Mouse (Mus musculus): ENCODE results near the gene Mms22l.
"Not testable (repeated sequence)": the region's sequence is repeated elsewhere in the genome, so short reads cannot be mapped to it uniquely, and the experiment has no call there.

The Mms22l gene

DNA sequence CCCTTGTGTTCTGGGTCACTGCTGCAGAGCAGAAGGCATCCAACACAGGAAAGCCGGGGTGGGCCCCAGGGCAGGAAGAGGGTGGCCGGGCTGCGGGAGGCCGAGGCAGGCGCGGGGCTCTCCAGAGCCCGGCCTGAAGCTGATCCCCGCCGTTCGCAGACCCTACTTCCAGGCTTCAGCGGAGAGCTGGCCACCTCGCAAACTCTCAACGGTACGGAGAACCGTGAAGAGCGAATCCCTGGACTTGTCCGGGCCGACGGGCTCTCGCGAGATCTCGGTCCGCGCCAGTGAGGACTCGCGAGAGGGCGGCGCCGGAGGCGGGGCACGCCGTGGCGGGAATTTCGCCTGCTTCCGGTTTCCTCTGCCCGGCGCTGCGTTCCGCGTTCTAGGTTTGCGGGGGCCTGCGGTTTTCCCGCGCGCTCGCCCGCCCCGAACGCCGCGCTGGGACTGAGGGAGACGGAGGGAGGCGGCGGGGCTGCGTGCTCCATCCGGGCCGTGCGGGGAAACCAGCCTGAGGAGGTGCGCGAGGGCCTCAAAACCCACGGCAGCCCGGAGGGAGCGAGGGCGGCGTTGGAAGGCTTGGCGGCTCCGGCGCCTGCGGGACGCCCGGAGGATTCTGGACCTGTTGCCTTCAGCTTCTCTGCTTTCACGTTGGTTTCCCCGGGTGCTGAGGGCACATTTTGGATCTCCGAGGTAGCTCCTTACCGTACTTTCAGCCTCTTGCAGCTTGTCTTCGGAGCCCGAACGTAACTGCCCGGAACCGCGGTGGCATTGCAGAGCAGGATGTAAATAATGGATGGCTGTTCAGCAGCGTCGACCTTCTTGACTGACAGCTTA is at the start of gene Mms22l:
Mms22l (plus strand) TSS at position 336 of the 837 bp plus-strand sequence.
- peak; percentile 92 for DNase-seq (ENCODE audit: low read depth)

DNA sequence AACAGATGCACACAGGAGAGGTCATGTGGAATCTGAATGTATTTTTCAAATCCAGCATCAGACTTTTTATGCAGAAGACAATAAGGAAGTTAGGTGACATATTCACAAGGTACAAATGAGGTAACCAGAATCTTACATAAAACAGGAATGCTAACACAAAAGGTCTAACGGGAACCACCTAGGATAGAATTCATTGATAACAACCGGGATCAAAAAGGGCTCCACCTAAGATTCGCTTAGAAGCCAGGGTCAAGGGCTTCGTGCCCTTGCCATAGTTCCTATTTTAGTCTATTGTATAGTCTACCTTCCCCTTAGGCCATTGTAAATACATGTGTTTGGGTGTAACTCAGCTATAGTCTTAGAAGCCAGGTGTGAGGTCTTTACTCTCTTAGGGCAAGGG is 12.2 kb upstream of the Mms22l start:
- not testable (repeated sequence) for DNase-seq (ENCODE audit: low read depth)

DNA sequence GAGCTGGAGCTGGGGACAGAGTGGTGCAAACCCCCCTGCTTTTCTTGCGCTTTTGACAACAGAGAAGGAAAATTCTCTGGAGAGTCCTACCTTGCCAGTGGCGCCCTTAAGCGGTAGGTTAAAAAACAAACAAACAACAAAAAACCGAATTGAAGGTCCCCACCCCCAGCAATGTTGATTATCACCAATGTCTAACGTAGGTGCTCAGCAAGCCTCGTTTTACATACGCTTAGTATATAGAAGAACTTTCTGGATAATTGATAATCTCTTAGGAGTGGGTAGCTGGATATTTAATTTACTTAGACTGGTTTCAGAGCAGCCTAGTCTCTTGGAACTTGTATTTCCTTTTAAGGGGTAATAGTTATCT is 685 bp downstream of the Mms22l start:
- no peak for DNase-seq (ENCODE audit: low read depth)

DNA sequence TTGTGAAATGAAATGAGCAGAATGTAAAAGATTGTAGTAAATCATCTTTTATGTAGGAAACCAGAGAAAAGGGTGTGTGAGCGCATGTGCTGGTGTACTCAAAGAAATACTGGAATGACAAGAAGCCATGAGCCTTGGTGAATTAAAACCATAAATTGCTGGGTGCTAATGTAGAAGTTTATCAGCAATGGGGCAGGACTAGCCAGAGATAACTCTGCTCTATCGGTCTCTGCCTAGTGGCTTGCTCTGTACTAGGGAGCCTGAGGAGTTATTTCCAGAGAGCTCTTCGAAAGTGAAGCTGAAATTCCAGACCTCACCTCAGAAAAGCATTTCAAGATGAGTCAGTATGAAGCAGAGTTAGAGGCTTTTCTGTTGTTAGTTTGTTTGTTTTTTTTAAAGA is 12.9 kb downstream of the Mms22l start:
- DNase-seq (ENCODE audit: low read depth), result no peak

DNA sequence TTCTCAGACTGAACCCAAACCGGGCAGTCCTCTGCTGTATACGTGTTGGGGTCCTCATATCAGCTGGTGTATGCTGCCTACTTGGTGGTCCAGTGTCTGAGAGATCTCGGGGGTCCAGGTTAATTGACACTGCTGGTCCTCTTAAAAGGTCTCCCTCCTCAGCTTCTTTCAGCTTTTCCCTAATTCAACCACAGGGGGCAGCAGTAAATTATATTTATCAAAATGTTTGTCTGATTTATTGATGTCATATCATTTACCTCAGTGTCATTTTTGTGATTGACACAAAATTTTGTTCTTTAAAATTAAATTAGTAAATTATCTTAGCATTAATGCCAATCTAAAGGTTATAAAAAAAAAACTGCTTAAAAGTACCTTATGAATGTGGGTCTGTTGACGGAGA is 40.7 kb downstream of the Mms22l start:
- no peak for DNase-seq (ENCODE audit: low read depth)

DNA sequence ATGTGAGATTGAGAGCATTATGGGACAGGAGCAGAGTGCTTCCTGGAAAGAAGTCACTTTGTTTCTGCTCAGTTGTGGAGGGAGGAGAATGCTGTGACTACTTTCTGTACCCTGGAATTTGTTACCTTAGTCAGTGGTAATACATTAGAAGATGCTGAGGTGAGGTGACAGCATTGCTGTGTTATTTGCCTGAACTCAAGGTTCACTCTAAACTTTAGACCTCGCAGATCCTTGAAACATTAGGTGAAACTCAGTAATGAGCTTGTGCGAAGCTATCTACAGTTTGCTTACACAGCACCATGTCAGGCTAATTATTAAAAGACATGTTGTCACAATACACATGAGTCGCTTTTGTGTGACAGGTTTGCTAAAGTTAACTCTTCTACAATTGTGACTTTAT is 47.2 kb downstream of the Mms22l start:
- DNase-seq (ENCODE audit: low read depth), result no peak

DNA sequence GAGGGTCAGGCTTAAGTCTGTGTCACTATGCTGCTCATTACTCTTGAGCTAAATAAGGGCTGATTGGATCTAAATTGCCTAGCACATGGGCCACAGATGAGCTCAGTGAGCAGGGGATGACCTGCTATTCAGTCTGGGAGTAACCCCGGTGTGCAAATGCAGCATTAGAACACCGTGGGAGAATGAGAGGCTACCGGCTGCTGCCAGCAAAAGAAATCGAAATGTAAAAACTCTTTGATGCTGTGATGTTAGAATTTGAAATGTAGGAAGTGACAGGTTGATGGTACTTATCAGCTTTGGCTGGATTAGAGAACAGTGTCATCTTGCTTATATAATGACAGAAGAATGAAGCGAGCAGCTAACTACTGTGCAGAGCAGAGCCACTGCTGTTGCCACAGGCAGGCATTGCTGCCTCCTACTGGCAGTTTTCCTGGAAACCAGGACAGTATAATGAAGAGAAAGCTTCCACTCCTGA is 48.5 kb downstream of the Mms22l start:
- DNase-seq (ENCODE audit: low read depth), result peak; percentile 13

DNA sequence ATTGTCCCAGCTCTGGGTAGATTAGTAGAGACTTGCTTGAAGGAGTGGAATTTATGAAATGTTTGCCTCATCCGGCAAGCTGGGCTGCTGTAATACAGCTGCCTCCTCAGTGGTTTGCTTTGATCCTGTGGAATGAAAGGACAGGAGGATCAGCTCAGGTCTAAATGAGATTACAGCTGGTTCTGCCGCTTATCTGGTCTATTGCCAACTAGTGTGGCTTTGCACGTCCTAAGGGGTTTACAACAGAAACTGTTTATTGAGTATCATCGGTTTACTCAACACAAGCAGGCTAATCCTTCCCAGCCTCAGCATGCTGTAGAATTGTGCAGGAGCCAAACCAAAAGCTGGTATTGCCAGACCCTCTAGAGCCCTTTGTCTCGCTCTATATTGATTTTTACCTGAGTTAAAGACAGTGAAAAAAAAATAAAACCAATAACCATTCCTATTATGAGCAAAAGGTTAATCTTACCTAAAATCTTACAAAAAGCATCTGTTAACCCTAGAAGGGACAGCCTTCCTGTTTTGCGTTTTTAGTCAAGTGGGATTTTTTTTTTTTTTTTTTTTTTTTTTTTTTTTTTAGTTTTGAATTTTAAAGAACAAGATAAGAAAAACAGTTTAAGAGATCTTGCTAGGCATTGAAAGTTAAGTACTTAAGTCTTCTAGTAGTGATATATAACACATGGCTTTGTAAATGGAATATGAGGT is 60.0 kb downstream of the Mms22l start:
- peak; percentile 21 for DNase-seq (ENCODE audit: low read depth)

DNA sequence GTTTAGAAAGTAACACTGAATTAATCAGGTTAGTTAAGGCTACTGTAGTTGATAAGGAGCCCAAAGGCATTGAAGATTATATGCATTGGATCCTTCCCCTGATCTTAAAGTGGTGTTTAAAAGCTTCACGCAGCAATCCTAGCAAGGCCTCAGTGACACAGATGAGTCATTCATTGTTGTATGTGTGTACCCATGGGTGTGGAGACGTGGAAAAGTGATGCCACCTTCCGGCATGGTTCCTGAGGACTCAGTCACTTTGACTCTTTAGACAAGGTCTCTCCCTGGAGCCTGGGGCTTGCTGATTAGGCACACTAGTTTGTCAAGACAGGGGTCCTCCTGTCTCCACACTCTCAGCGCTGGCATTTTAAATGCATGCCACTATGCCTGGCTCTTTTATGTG is 60.9 kb downstream of the Mms22l start:
- DNase-seq (ENCODE audit: low read depth), result no peak

DNA sequence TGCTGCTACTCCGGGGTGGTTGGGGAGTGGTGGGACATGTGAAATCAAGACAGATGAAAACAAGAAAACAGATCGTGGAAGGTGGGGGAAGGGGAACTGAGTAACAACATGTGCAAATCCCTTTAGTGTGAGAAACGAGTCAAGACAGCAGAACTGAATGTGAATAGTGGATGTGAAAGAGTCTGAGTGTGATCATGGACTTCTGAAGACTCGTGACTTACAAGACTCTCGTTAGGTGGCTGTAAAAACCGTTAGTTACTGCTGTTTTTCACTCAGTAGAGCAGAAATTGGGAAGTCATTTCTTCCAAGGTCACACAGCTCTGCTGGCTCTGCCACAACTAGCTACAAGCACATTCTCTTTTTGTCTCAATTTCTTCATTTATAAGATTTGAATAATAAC is 71.8 kb downstream of the Mms22l start:
- no peak for DNase-seq (ENCODE audit: low read depth)

DNA sequence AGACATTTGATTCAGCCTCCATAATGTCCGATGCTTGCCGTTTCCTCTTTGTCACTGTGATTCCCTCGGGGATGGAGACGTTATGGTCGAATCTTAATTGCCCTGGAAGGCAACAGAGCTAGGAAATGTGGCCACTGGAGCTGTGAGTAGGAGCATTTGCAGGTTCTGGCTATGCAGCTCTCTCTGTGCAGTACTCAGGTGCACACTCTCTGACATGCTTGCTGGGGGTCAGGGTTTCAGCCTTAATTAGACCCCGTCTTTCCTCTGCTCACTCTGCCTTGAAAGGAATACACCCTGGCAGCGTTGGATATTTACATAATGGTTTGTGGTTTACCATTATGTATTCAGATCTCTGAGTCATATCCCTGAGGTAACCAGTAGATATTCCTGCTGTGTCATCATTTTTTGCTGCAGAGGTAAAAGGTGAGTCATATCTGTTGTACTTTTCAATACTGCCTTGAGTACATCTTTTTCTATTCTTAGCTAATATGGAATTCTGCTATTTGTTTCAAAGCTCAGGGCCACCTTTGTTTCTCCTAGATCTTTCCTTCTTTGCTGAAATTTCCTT is 72.8 kb downstream of the Mms22l start:
- DNase-seq (ENCODE audit: low read depth), result no peak

DNA sequence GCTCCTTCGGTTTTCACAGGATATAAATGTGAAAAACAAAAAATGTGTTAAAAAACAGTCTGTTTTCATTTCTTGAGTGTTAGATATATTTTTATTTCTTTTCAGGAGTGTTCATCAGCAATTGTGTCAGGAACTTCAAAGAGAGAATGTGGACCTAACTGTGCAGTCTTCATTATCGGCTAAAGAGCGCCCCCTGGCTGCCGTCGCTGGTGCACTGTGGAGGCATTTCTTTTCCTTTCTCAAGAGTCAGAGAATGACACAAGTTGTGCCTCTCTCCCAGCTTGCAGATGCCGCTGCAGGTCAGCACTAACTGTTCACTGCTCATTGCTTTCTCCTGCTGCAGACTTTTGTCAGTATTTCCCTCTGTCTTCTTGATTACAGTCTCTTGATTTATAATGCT is 78.0 kb downstream of the Mms22l start:
- DNase-seq (ENCODE audit: low read depth), result peak; percentile 73

DNA sequence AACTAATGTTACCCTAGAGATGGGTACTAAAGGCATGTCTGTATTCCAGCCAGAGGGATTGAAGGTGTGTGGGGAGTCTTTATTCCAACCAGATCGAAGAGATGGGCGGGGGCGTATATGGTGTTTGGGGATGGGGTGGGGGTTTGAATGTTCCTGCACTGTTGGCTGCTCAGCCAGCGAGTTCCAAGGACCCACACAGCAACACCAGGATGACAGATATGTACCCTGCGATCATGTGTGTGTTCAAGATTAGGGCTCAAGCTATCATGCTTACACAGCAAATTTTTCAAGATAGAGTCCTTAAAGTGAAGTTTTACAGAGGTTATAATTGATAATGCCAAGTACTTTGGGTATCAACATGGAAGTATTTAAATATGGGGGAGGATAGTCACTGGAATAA is 81.3 kb downstream of the Mms22l start:
- no peak for DNase-seq (ENCODE audit: low read depth)

DNA sequence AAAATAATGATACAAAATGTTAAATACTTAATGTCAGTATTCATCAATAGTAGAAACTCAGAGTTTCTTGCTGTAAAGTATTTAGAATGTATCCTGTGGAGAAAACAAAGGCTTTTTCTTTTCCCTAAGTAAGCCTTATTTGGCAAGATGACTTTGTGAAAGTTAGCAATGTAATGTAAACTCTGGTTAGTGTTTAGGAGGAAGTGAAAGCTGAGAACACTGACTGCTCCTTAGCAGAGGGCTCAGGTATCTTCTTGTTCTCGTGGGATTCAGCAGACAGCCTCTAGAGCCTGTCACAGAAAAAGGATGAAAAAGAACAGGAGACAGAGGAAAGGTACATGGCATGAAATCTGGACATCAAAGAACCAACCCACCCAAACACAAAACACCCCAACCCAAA is 86.0 kb downstream of the Mms22l start:
- DNase-seq (ENCODE audit: low read depth), result no peak

DNA sequence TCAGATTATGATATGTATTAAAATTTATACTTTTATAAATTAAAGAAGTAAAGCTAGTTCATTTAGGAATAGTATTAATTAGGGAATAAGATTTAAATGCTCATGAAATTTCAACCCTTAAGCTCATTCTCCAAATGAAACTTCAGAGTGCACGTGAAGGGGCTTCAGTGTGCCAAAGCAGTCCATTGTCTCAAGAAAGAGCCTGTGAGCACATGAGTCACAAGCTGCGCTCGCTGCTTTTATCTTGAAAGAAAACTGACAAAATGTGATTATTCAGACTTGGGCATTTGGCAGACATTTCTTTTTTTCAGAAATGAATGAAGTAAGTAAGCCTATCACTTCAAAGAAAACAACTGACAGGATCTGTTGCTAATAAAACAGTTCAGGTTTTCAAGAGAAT is 87.7 kb downstream of the Mms22l start:
- no peak for DNase-seq (ENCODE audit: low read depth)

DNA sequence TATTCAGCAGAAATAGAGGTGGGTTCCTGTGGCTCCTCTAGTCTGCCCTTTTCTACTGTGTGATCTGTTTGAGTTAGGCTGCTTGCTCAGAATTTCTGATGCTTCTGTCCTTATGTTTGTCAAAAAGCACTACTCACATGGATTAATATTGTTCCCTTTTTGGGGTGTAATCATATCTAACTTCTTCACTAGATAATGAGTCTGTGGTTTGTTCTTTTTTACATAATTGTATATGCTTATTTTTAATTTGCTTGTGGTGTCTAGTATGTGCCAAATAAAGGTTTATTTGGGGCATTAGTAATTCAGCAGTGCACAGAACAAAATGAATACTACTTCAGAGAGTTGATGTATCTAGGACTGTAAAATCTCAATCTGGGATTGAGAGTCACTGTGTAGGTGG is 98.6 kb downstream of the Mms22l start:
- no peak for DNase-seq (ENCODE audit: low read depth)

DNA sequence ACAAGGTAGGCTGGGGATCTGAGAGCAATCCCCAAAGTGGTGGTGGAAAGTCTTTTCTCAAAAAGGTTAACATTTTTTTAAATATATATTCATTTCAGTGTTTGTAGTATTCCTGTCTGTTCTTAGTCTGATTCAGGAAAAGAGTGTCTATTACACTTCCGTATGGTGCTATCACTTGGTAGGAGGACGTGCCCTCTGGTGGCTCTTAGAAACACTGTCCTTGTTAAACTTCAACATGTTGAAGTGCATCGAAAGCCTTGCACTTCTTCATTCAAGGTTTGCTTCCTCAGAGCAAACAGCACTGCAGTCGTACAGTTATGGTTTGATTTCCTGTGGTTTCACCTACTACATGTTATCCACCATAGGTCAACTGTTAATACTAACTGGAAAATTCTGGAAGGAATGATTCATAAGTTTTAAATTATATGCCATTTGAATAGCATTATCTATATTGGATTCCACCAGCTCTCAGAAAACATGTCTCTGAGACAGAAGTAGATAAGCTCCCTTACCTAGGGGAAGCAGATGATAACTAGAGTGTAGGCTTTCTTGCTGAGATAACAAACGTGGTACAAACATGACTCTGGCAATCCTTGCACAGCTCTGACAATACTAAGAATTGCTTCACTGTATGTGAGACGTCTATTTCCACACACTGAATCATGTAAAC is 100.8 kb downstream of the Mms22l start:
- no peak for DNase-seq (ENCODE audit: low read depth)

DNA sequence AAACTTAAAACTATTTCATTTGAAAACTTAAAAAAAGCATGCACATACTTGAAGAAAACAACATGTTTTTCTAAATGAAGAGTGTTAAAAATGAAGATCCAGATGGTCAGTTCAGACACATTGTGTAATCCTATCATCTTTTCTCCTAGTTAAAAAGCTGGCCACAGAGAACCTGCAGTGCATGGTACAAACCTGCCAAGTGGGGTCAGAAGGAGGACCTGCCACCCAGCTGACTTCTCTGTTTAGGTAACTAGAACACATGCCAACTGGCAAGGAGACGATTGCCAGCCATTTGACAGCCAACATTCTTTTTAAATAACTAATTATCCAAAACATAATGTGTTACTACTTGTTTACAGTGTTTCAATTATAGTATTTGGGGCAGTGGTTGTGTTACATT is 102.4 kb downstream of the Mms22l start:
- DNase-seq (ENCODE audit: low read depth), result no peak

DNA sequence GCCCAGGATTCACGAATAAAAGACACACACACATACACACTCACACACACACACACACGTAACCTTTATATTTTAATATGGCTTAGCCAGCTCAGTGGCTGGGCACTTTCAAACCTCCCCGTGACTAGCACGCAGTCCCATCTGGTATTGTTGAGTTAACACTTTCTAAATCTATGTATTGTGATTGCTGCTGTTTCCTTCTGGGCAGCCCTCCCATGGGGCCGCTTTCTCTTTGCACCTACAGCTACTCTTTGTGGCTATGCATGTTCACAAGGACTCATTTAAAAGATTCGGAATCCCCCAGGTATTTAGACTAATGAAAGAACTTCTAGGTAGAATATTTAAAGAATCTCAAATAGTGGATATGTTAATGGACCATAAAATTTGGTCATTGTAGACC is 105.5 kb downstream of the Mms22l start:
- no peak for DNase-seq (ENCODE audit: low read depth)

DNA sequence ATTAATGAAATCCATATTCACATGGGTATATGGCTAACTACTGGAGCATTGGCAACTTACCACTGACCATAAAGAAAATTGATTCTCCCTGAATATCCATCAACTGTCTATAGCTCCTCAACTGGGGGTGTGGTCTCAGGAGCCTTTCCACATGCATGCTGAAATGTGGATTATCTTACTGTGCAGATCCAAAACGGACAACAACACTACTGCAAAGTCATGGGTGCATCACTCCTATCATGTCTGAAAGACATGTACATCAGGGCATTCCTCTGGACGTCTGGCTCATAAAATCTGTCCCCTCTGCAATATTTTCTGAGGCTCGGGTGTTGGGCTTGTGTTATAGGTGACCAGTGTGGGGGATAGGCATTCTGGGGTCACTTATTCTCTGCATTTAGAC is 112.8 kb downstream of the Mms22l start:
- no peak for DNase-seq (ENCODE audit: low read depth)

DNA sequence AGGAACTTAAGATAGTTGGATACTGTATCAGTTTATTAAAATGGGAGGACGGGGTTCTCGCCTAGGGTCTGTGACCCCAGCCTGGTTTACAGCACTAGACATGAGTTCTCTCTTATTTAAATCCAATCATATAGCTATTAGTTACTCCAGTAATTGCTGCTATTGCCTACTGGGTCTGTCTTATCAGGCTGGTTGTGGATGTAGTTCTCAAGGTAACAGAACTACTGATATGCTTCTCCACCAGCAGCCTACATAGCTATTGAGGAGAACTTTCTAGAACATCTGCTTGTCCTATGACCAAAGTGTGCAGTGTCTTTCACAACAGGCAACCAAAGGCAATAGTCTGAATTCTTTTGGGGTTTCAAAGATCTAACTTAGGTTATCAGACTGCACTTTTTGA is 113.3 kb downstream of the Mms22l start:
- no peak for DNase-seq (ENCODE audit: low read depth)

DNA sequence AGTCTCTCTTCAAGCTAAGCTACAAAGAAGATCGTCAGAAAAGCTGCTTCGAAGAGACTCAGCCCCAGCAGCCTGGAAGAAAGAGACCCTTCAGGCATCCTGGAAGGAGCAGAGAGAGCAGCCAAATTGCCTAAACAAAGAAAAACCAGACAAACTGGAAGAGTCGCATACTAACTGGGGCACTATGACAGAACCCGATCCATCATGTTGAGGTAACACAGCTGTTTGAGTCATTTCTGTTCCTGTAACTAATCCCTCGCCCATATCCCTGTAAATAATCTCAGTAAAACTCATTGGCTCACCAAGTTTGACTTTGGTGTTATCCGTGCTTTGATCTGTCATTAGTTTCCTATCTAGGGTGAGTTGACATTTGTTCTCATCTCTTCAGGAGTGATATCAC is 123.8 kb downstream of the Mms22l start:
- DNase-seq (ENCODE audit: low read depth), result no peak

DNA sequence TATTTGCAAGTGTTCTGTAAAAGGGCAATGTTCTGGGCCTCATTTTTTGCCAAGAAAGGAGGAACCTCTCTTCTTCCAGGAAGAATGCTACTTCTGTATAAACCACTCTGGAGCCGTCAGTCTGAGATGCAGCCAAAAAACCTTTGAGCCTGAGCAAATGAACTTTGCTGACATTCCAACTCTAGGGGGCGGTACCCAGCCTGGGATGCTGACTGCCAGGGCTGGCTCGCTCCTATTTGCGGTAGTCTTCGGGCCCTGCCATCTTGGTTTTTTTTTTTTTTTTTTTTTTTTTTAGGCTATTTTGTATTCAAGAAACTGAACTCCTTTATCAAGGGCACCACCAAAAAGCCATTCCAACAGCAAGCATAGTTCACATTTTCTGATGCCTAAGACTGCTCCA is 124.2 kb downstream of the Mms22l start:
- DNase-seq (ENCODE audit: low read depth), result no peak

Data from naive thymus-derived CD4-positive, alpha-beta T cell, adult 2 months (primary cell).